Comparison of ENCODE assay signal across 12 mouse cellular contexts in the genomic region with DNA sequence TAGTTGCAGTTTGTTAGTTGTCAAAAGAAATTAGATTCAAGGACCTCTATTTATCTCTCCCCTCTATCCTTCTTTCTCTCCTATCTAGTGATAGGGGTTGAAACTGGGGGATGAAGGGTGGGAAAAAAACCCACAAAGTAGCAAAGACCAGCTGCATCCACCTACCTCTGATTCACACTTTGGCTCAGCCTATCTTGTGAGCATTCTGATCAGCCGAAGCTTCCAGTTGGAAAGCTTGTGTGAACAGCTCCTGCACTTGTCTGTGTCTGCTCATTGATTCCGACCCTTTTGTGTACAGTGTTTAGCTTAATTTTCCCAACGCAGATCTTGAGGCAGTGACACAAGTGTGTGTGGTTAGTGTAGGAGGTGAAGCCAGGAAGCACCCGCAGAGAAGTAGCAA. TPM values are rescaled to one million over a fixed set of nuclear protein-coding genes. Genes with fewer than 3 reads are reported as not detected.
DNase-seq lines count a peak whose midpoint lies in the region; ATAC-seq lines count a peak whose summit lies in the region.
"Had no signal": no experiment of that assay in that cellular context is flagged by ENCODE, and none has a peak within 500 bp of the region (broad histone marks: within the 10 kb centered on the region; RNA-seq: fewer than 3 reads in every experiment).

No protein-coding gene starts in this region.

- WGBS in forebrain, embryonic 12.5 days: 81% methylated on average over 4 of the region's 4 CpGs
- 81% methylated on average over 4 of the region's 4 CpGs for WGBS in forebrain, embryonic 11.5 days
- 72% methylated on average over 4 of the region's 4 CpGs for WGBS in forebrain, embryonic 15.5 days
- WGBS in midbrain, embryonic 15.5 days: 82% methylated on average over 4 of the region's 4 CpGs

- DNase-seq in forebrain, embryonic 11.5 days (ENCODE audit: low spot score): no peak
- DNase-seq in layer of hippocampus, adult 9-11 months: peak; percentile 58
- no peak for DNase-seq in layer of hippocampus, postnatal 25 days (ENCODE audit: extremely low spot score in 1 of 2, low spot score in 1 of 2)
- DNase-seq in thymus, postnatal 25 days: no peak
- DNase-seq in ovary, postnatal 36 days (ENCODE audit: low spot score): no peak
- DNase-seq: adrenal gland, postnatal 25 days; cerebellum, postnatal 10 days had no signal

- H3K4me1 ChIP-seq in forebrain, embryonic 12.5 days: peaks cover 46% of the 10 kb centered on the region
- peaks cover 22% of the 10 kb centered on the region for H3K4me1 ChIP-seq in forebrain, embryonic 11.5 days (replicated peaks; ENCODE audit: control insufficient read depth, insufficient read depth, low read length)
- H3K4me1 ChIP-seq in forebrain, embryonic 15.5 days: peaks cover 46% of the 10 kb centered on the region
- H3K4me1 ChIP-seq in midbrain, embryonic 15.5 days: peaks cover 50% of the 10 kb centered on the region

- no peak for ATAC-seq in forebrain, embryonic 12.5 days (ENCODE audit: low FRiP score)
- ATAC-seq in forebrain, embryonic 11.5 days (replicated peaks; ENCODE audit: low FRiP score): no peak
- ATAC-seq in forebrain, embryonic 15.5 days (replicated peaks): no peak
- ATAC-seq in midbrain, embryonic 15.5 days (replicated peaks): no peak

- no peak overlapping the region for H3K9ac ChIP-seq in forebrain, embryonic 12.5 days
- H3K9ac ChIP-seq in forebrain, embryonic 11.5 days (ENCODE audit: low read length): no peak overlapping the region
- peak overlapping the region; percentile 60 for H3K9ac ChIP-seq in forebrain, embryonic 15.5 days (replicated peaks)
- peak overlapping the region; percentile 72 for H3K9ac ChIP-seq in midbrain, embryonic 15.5 days

- H3K27ac ChIP-seq in forebrain, embryonic 12.5 days: no peak overlapping the region
- no peak overlapping the region for H3K27ac ChIP-seq in forebrain, embryonic 11.5 days (ENCODE audit: low read depth, low read length)
- H3K27ac ChIP-seq in forebrain, embryonic 15.5 days (replicated peaks): peak overlapping the region; percentile 83
- H3K27ac ChIP-seq in midbrain, embryonic 15.5 days: peak overlapping the region; percentile 87

- H3K4me3 ChIP-seq in forebrain, embryonic 12.5 days (replicated peaks): no peak overlapping the region
- H3K4me3 ChIP-seq in forebrain, embryonic 11.5 days (ENCODE audit: low read depth, low read length): no peak overlapping the region
- peak overlapping the region; percentile 51 for H3K4me3 ChIP-seq in forebrain, embryonic 15.5 days
- H3K4me3 ChIP-seq in midbrain, embryonic 15.5 days: peak overlapping the region; percentile 68

- H3K4me2 ChIP-seq in forebrain, embryonic 12.5 days: peak overlapping the region; percentile 84; the same call in 1 of the 2 replicates
- no peak overlapping the region for H3K4me2 ChIP-seq in forebrain, embryonic 11.5 days (ENCODE audit: low read depth, low read length, severe bottlenecking)
- H3K4me2 ChIP-seq in forebrain, embryonic 15.5 days (replicated peaks): peak overlapping the region; percentile 72
- peak overlapping the region; percentile 73 for H3K4me2 ChIP-seq in midbrain, embryonic 15.5 days

- peaks cover 7% of the 10 kb centered on the region for H3K36me3 ChIP-seq in forebrain, embryonic 12.5 days (replicated peaks)
- H3K36me3 ChIP-seq in forebrain, embryonic 11.5 days (ENCODE audit: control insufficient read depth, insufficient read depth, low read length): no peaks in the 10 kb centered on the region
- peaks cover 4% of the 10 kb centered on the region; the same call in 1 of the 2 replicates for H3K36me3 ChIP-seq in forebrain, embryonic 15.5 days
- H3K36me3 ChIP-seq in midbrain, embryonic 15.5 days (replicated peaks): no peaks in the 10 kb centered on the region

- 0 out of 2 replicates have a peak, but pooled peaks cover 3% of the 10 kb centered on the region for H3K27me3 ChIP-seq in forebrain, embryonic 12.5 days
- no peaks in the 10 kb centered on the region for H3K27me3 ChIP-seq in forebrain, embryonic 11.5 days (ENCODE audit: control insufficient read depth, insufficient read depth, low read length)
- H3K27me3 ChIP-seq in forebrain, embryonic 15.5 days: no peaks in the 10 kb centered on the region
- H3K27me3 ChIP-seq in midbrain, embryonic 15.5 days (replicated peaks): no peaks in the 10 kb centered on the region

- H3K9me3 ChIP-seq in forebrain, embryonic 12.5 days: no peaks in the 10 kb centered on the region
- H3K9me3 ChIP-seq in forebrain, embryonic 11.5 days (ENCODE audit: control insufficient read depth, low read length): no peaks in the 10 kb centered on the region
- H3K9me3 ChIP-seq in forebrain, embryonic 15.5 days: no peaks in the 10 kb centered on the region
- H3K9me3 ChIP-seq in midbrain, embryonic 15.5 days: no peaks in the 10 kb centered on the region

RNA-seq across cellular contexts. Expression of a gene that starts 6.9 kb away (rescaled TPM):
- polyA plus RNA-seq in forebrain, embryonic 12.5 days (2016; fragmentation: Nextera tagmentation; extraction: Ambion mirVana): 44.1 and 49.0 TPM in 2 replicates
- polyA plus RNA-seq in forebrain, embryonic 11.5 days (2014; fragmentation: Nextera tagmentation; extraction: Ambion mirVana): 42.5 and 45.2 TPM in 2 replicates
- 10 to 100 TPM; 28.4 to 41.1 TPM for total RNA-seq in layer of hippocampus, postnatal 25 days (2021)
- polyA plus RNA-seq in forebrain, embryonic 15.5 days (2015; fragmentation: Nextera tagmentation; extraction: Ambion mirVana): 60.9 and 61.6 TPM in 2 replicates
- polyA plus RNA-seq in midbrain, embryonic 15.5 days (2015; fragmentation: Nextera tagmentation; extraction: Ambion mirVana): 70.2 and 71.4 TPM in 2 replicates

RNA-seq across cellular contexts. Expression of a gene that starts 7.9 kb away (rescaled TPM):
- 67.6 and 70.0 TPM in 2 replicates for polyA plus RNA-seq in forebrain, embryonic 12.5 days (2016; fragmentation: Nextera tagmentation; extraction: Ambion mirVana)
- 49.5 and 53.9 TPM in 2 replicates for polyA plus RNA-seq in forebrain, embryonic 11.5 days (2014; fragmentation: Nextera tagmentation; extraction: Ambion mirVana)
- total RNA-seq in layer of hippocampus, postnatal 25 days (2021): 10 to 100 TPM; 17.6 to 21.3 TPM
- 55.7 and 62.2 TPM in 2 replicates for polyA plus RNA-seq in forebrain, embryonic 15.5 days (2015; fragmentation: Nextera tagmentation; extraction: Ambion mirVana)
- 82.8 and 87.3 TPM in 2 replicates for polyA plus RNA-seq in midbrain, embryonic 15.5 days (2015; fragmentation: Nextera tagmentation; extraction: Ambion mirVana)

RNA-seq across cellular contexts. Expression of a gene that starts 17.2 kb away (rescaled TPM):
- polyA plus RNA-seq in forebrain, embryonic 12.5 days (2016; fragmentation: Nextera tagmentation; extraction: Ambion mirVana): not detected in 2 replicates
- not detected in 2 replicates for polyA plus RNA-seq in forebrain, embryonic 11.5 days (2014; fragmentation: Nextera tagmentation; extraction: Ambion mirVana)
- not detected for total RNA-seq in layer of hippocampus, postnatal 25 days (2021)
- polyA plus RNA-seq in forebrain, embryonic 15.5 days (2015; fragmentation: Nextera tagmentation; extraction: Ambion mirVana): not detected in 2 replicates
- polyA plus RNA-seq in midbrain, embryonic 15.5 days (2015; fragmentation: Nextera tagmentation; extraction: Ambion mirVana): not detected in 2 replicates
- total RNA-seq: adrenal gland, postnatal 25 days; left cerebral cortex, postnatal 25 days had no signal
- polyA plus RNA-seq: small intestine, adult 2 months had no signal

RNA-seq across cellular contexts. Expression of a gene that starts 25.2 kb away (rescaled TPM):
- 1.1 and 1.4 TPM in 2 replicates for polyA plus RNA-seq in forebrain, embryonic 12.5 days (2016; fragmentation: Nextera tagmentation; extraction: Ambion mirVana)
- polyA plus RNA-seq in forebrain, embryonic 11.5 days (2014; fragmentation: Nextera tagmentation; extraction: Ambion mirVana): 0.69 and 0.89 TPM in 2 replicates
- under 1 TPM; 0.10 to 0.16 TPM for total RNA-seq in layer of hippocampus, postnatal 25 days (2021)
- 0.93 and 1.0 TPM in 2 replicates for polyA plus RNA-seq in forebrain, embryonic 15.5 days (2015; fragmentation: Nextera tagmentation; extraction: Ambion mirVana)
- polyA plus RNA-seq in midbrain, embryonic 15.5 days (2015; fragmentation: Nextera tagmentation; extraction: Ambion mirVana): 1.7 and 1.8 TPM in 2 replicates
- total RNA-seq: adrenal gland, postnatal 25 days had no signal
- polyA plus RNA-seq: small intestine, adult 2 months had no signal

RNA-seq across cellular contexts. Expression of a gene that starts 26.1 kb away (rescaled TPM):
- polyA plus RNA-seq in forebrain, embryonic 12.5 days (2016; fragmentation: Nextera tagmentation; extraction: Ambion mirVana): 37.9 and 39.5 TPM in 2 replicates
- polyA plus RNA-seq in forebrain, embryonic 11.5 days (2014; fragmentation: Nextera tagmentation; extraction: Ambion mirVana): 31.8 and 40.9 TPM in 2 replicates
- 10 to 100 TPM; 25.9 to 27.8 TPM for total RNA-seq in layer of hippocampus, postnatal 25 days (2021)
- 15.7 and 18.8 TPM in 2 replicates for polyA plus RNA-seq in forebrain, embryonic 15.5 days (2015; fragmentation: Nextera tagmentation; extraction: Ambion mirVana)
- 19.1 and 22.7 TPM in 2 replicates for polyA plus RNA-seq in midbrain, embryonic 15.5 days (2015; fragmentation: Nextera tagmentation; extraction: Ambion mirVana)

Comparison
In these comparisons a context has a peak if more than half of its experiments do, and no peak if none do; other contexts are left out.
1. H3K27ac ChIP-seq: peak in forebrain, embryonic 15.5 days (single experiment) and midbrain, embryonic 15.5 days (single experiment); none in forebrain, embryonic 12.5 days (single experiment) and forebrain, embryonic 11.5 days (single experiment).
2. H3K4me3 ChIP-seq: peak in forebrain, embryonic 15.5 days (single experiment) and midbrain, embryonic 15.5 days (single experiment); none in forebrain, embryonic 12.5 days (single experiment) and forebrain, embryonic 11.5 days (single experiment).
3. H3K9ac ChIP-seq: peak in forebrain, embryonic 15.5 days (single experiment) and midbrain, embryonic 15.5 days (single experiment); none in forebrain, embryonic 12.5 days (single experiment) and forebrain, embryonic 11.5 days (single experiment).